12 mouse cellular contexts compared by ENCODE assay signal in genomic region chr5:114844371-114844770, GRCm38 (mm10). TPM values are rescaled to one million over a fixed set of nuclear protein-coding genes. Genes with fewer than 3 reads are reported as not detected.
DNase-seq lines count a peak whose midpoint lies in the region; ATAC-seq lines count a peak whose summit lies in the region.
"Not testable (repeated sequence)": the region's sequence is repeated elsewhere in the genome, so short reads cannot be mapped to it uniquely, and the experiment has no call there.
"Had no signal": no experiment of that assay in that cellular context is flagged by ENCODE, and none has a peak within 500 bp of the region (broad histone marks: within the 10 kb centered on the region; RNA-seq: fewer than 3 reads in every experiment).

No protein-coding gene starts in this region.

- peak overlapping the region; percentile 20; the same call in 1 of the 2 replicates for H3K27ac ChIP-seq in forebrain, embryonic 10.5 days
- H3K27ac ChIP-seq in kidney, embryonic 14.5 days (ENCODE audit: low read depth, low read length): not testable (repeated sequence)

- H3K9ac ChIP-seq in kidney, embryonic 14.5 days (ENCODE audit: low read depth, low read length): not testable (repeated sequence)

- not testable (repeated sequence) for H3K4me2 ChIP-seq in kidney, embryonic 14.5 days (replicated peaks; ENCODE audit: low read depth, low read length)

- H3K4me1 ChIP-seq in forebrain, embryonic 10.5 days; kidney, embryonic 14.5 days (ENCODE audit: control insufficient read depth, insufficient read depth, low read length): not testable (repeated sequence)

- 0 out of 2 replicates have a peak, but pooled peaks have one; percentile 25 for ATAC-seq in kidney, embryonic 14.5 days (ENCODE audit: low FRiP score, low TSS enrichment)

- H3K36me3 ChIP-seq in forebrain, embryonic 10.5 days (replicated peaks); kidney, embryonic 14.5 days (ENCODE audit: control insufficient read depth, insufficient read depth, low read length): not testable (repeated sequence)

- H3K27me3 ChIP-seq in forebrain, embryonic 10.5 days (ENCODE audit: poor library complexity, severe bottlenecking); kidney, embryonic 14.5 days (ENCODE audit: control insufficient read depth, insufficient read depth, low read length): not testable (repeated sequence)

- 76% methylated on average over 2 of the region's 2 CpGs for WGBS in forebrain, embryonic 10.5 days
- WGBS in kidney, embryonic 14.5 days: 68% methylated on average over 2 of the region's 2 CpGs

- not testable (repeated sequence) for H3K4me3 ChIP-seq in forebrain, embryonic 10.5 days; kidney, embryonic 14.5 days (ENCODE audit: low read length)

- DNase-seq in forebrain, embryonic 10.5 days (ENCODE audit: extremely low spot score, low spot score): not testable (repeated sequence)
- peak; percentile 76 for DNase-seq in heart, adult 11 months
- DNase-seq in retina, embryonic 14.5 days (ENCODE audit: low spot score): peak; percentile 58
- DNase-seq in retina, postnatal 1 day: peak; percentile 72

- H3K9me3 ChIP-seq in forebrain, embryonic 10.5 days; kidney, embryonic 14.5 days (ENCODE audit: control insufficient read depth, low read length): not testable (repeated sequence)

RNA-seq across cellular contexts. Expression of gene 4930519G04Rik, which starts 9.1 kb away (rescaled TPM):
- not detected in 2 replicates for polyA plus RNA-seq in forebrain, embryonic 10.5 days (2016; fragmentation: Nextera tagmentation; extraction: Ambion mirVana)
- polyA plus RNA-seq in kidney, embryonic 14.5 days (2014; fragmentation: Nextera tagmentation; extraction: Ambion mirVana): not detected in 2 replicates
- polyA plus RNA-seq: activated CD4-positive, CD25-positive, alpha-beta regulatory T cell, adult 4 months; adrenal gland, adult 2 months; brain, embryonic 14.5 days; C2C12; CD4-positive, CD25-positive, alpha-beta regulatory T cell, adult 4 months; G1E had no signal

RNA-seq across cellular contexts. Expression of gene Gm9936, which starts 14.1 kb away (rescaled TPM):
- 0.14 and 0.15 TPM in 2 replicates for polyA plus RNA-seq in forebrain, embryonic 10.5 days (2016; fragmentation: Nextera tagmentation; extraction: Ambion mirVana)
- not detected in 2 replicates for polyA plus RNA-seq in kidney, embryonic 14.5 days (2014; fragmentation: Nextera tagmentation; extraction: Ambion mirVana)
- polyA plus RNA-seq: activated CD4-positive, CD25-positive, alpha-beta regulatory T cell, adult 4 months; adrenal gland, adult 2 months; C2C12; CD4-positive, CD25-positive, alpha-beta regulatory T cell, adult 4 months; G1E; Patski had no signal

RNA-seq across cellular contexts. Expression of gene 1500011B03Rik, which starts 21.1 kb away (rescaled TPM):
- polyA plus RNA-seq in forebrain, embryonic 10.5 days (2016; fragmentation: Nextera tagmentation; extraction: Ambion mirVana): 118 and 119 TPM in 2 replicates
- 128 and 143 TPM in 2 replicates for polyA plus RNA-seq in kidney, embryonic 14.5 days (2014; fragmentation: Nextera tagmentation; extraction: Ambion mirVana)

RNA-seq across cellular contexts. Expression of gene Oasl2, which starts 52.4 kb away (rescaled TPM):
- 0.34 and 0.45 TPM in 2 replicates for polyA plus RNA-seq in forebrain, embryonic 10.5 days (2016; fragmentation: Nextera tagmentation; extraction: Ambion mirVana)
- polyA plus RNA-seq in kidney, embryonic 14.5 days (2014; fragmentation: Nextera tagmentation; extraction: Ambion mirVana): 2.2 and 4.0 TPM in 2 replicates
- polyA plus RNA-seq: G1E had no signal
